In genomic region chr7:24507726-24508114, GRCm38 (mm10) we compare ENCODE assay signal across 7 mouse cellular contexts. TPM values are rescaled to one million over a fixed set of nuclear protein-coding genes. Genes with fewer than 3 reads are reported as not detected.
DNase-seq lines count a peak whose midpoint lies in the region; ATAC-seq and TF ChIP-seq lines count a peak whose summit lies in the region.

No protein-coding gene starts in this region.

- H3K4me3 ChIP-seq in forebrain, embryonic 12.5 days (replicated peaks) = peak overlapping the region; percentile 63
- H3K4me3 ChIP-seq in limb, embryonic 14.5 days (replicated peaks; ENCODE audit: low read length) = peak overlapping the region; percentile 83
- peak overlapping the region; percentile 98 for H3K4me3 ChIP-seq in small intestine, adult 2 months (ENCODE audit: low read depth, low read length)

- WGBS in forebrain, embryonic 12.5 days = 1% methylated on average over 20 of the region's 20 CpGs
- WGBS in limb, embryonic 14.5 days = under 1% methylated on average over 20 of the region's 20 CpGs
- WGBS in small intestine, adult 2 months = under 1% methylated on average over 20 of the region's 20 CpGs

- peak; percentile 17 for ATAC-seq in forebrain, embryonic 12.5 days (ENCODE audit: low FRiP score)
- ATAC-seq in limb, embryonic 14.5 days (ENCODE audit: low FRiP score, low read depth) = peak; percentile 7; the same call in 1 of the 2 replicates
- no peak for ATAC-seq in monocyte, adult 5-6 weeks (replicated peaks; ENCODE audit: insufficient number of reproducible peaks, low FRiP score, low TSS enrichment, poor library complexity, severe bottlenecking)

- TF ChIP-seq POLR2A in limb, embryonic 14.5 days (IDR thresholded peaks at IDR 0.05; ENCODE audit: borderline replicate concordance, extremely low read depth, insufficient read depth, insufficient read length) = no peak
- TF ChIP-seq POLR2A in small intestine, adult 2 months (IDR thresholded peaks at IDR 0.05; ENCODE audit: low read depth, low read length) = no peak

- H3K9me3 ChIP-seq in forebrain, embryonic 12.5 days = no peaks in the 10 kb centered on the region
- no peaks in the 10 kb centered on the region for H3K9me3 ChIP-seq in limb, embryonic 14.5 days (ENCODE audit: control insufficient read depth, low read length)

- peak; percentile 26 for DNase-seq in right cerebral cortex, postnatal 4 days
- DNase-seq in right cerebral cortex, adult 2 months (ENCODE audit: low spot score in 2 of 2) = no peak
- no peak for DNase-seq in limb, embryonic 14.5 days (ENCODE audit: low spot score)
- no peak for DNase-seq in right cerebral cortex, postnatal 25 days

- H3K9ac ChIP-seq in forebrain, embryonic 12.5 days = peak overlapping the region; percentile 91
- peak overlapping the region; percentile 96 for H3K9ac ChIP-seq in limb, embryonic 14.5 days (ENCODE audit: low read depth, low read length, severe bottlenecking)

- H3K27ac ChIP-seq in forebrain, embryonic 12.5 days = peak overlapping the region; percentile 100
- peak overlapping the region; percentile 99 for H3K27ac ChIP-seq in limb, embryonic 14.5 days (replicated peaks; ENCODE audit: low read depth, low read length)
- H3K27ac ChIP-seq in small intestine, adult 2 months (ENCODE audit: insufficient read depth, low read depth, low read length) = peak overlapping the region; percentile 46; the same call in 1 of the 2 replicates

- no peaks in the 10 kb centered on the region for H3K27me3 ChIP-seq in forebrain, embryonic 12.5 days
- H3K27me3 ChIP-seq in limb, embryonic 14.5 days (ENCODE audit: control insufficient read depth, insufficient read depth, low read length) = no peaks in the 10 kb centered on the region
- 0 out of 2 replicates have a peak, but pooled peaks cover 3% of the 10 kb centered on the region for H3K27me3 ChIP-seq in small intestine, adult 2 months (ENCODE audit: control insufficient read depth, insufficient read depth, low read length)

- H3K36me3 ChIP-seq in forebrain, embryonic 12.5 days (replicated peaks) = peaks cover 37% of the 10 kb centered on the region
- no peaks in the 10 kb centered on the region; the same call in 1 of the 2 replicates for H3K36me3 ChIP-seq in limb, embryonic 14.5 days (ENCODE audit: control insufficient read depth, insufficient read depth, low read length)
- no peaks in the 10 kb centered on the region for H3K36me3 ChIP-seq in small intestine, adult 2 months (ENCODE audit: control insufficient read depth, insufficient read depth, low read length)

- H3K4me1 ChIP-seq in forebrain, embryonic 12.5 days = peaks cover 42% of the 10 kb centered on the region
- peaks cover 15% of the 10 kb centered on the region for H3K4me1 ChIP-seq in limb, embryonic 14.5 days (ENCODE audit: control insufficient read depth, insufficient read depth, low read length)
- H3K4me1 ChIP-seq in small intestine, adult 2 months (ENCODE audit: control insufficient read depth, insufficient read depth, insufficient read length, low read length) = peaks cover 2% of the 10 kb centered on the region

- TF ChIP-seq CTCF in small intestine, adult 2 months (IDR thresholded peaks at IDR 0.05; ENCODE audit: extremely low read depth, insufficient read length, insufficient replicate concordance, low read depth, low read length) = no peak

- H3K4me2 ChIP-seq in forebrain, embryonic 12.5 days = peak overlapping the region; percentile 81
- H3K4me2 ChIP-seq in limb, embryonic 14.5 days (replicated peaks; ENCODE audit: low read depth, low read length, severe bottlenecking) = peak overlapping the region; percentile 76

RNA-seq across cellular contexts. Expression of gene Zfp428, which starts 0.9 kb away (rescaled TPM):
- 170 and 182 TPM in 2 replicates for polyA plus RNA-seq in forebrain, embryonic 12.5 days (2016; fragmentation: Nextera tagmentation; extraction: Ambion mirVana)
- polyA plus RNA-seq in limb, embryonic 14.5 days (2012; rRNA removed) = 67.8 and 77.5 TPM in 2 replicates
- polyA plus RNA-seq in limb, embryonic 14.5 days (2014; fragmentation: Nextera tagmentation; extraction: Ambion mirVana) = 29.6 and 33.3 TPM in 2 replicates
- polyA plus RNA-seq in small intestine, adult 2 months (2012; rRNA removed) = 6.4 and 15.7 TPM in 2 replicates
- 0.95 TPM in 1 of 3 replicates, not detected in the others for total RNA-seq in monocyte, adult 5-6 weeks (2017)

RNA-seq across cellular contexts. Expression of gene AC161166.1, which starts 4.5 kb away (rescaled TPM):
- polyA plus RNA-seq in forebrain, embryonic 12.5 days (2016; fragmentation: Nextera tagmentation; extraction: Ambion mirVana) = 1.6 and 1.7 TPM in 2 replicates
- not detected in 2 replicates for polyA plus RNA-seq in limb, embryonic 14.5 days (2012; rRNA removed)
- 0.19 TPM in 1 of 2 replicates, not detected in the other for polyA plus RNA-seq in limb, embryonic 14.5 days (2014; fragmentation: Nextera tagmentation; extraction: Ambion mirVana)
- not detected in 2 replicates for polyA plus RNA-seq in small intestine, adult 2 months (2012; rRNA removed)
- total RNA-seq in monocyte, adult 5-6 weeks (2017) = 1.1 TPM in 1 of 3 replicates, not detected in the others

RNA-seq across cellular contexts. Expression of gene Irgq, which starts 22.8 kb away (rescaled TPM):
- 24.7 and 25.2 TPM in 2 replicates for polyA plus RNA-seq in forebrain, embryonic 12.5 days (2016; fragmentation: Nextera tagmentation; extraction: Ambion mirVana)
- 16.3 and 21.9 TPM in 2 replicates for polyA plus RNA-seq in limb, embryonic 14.5 days (2012; rRNA removed)
- 10.7 TPM in 2 replicates for polyA plus RNA-seq in limb, embryonic 14.5 days (2014; fragmentation: Nextera tagmentation; extraction: Ambion mirVana)
- polyA plus RNA-seq in small intestine, adult 2 months (2012; rRNA removed) = 8.5 and 12.3 TPM in 2 replicates
- total RNA-seq in monocyte, adult 5-6 weeks (2017) = 2.5 to 6.9 TPM (median 2.9 TPM) in 3 replicates

RNA-seq across cellular contexts. Expression of gene Cadm4, which starts 25.9 kb away (rescaled TPM):
- 32.1 and 38.3 TPM in 2 replicates for polyA plus RNA-seq in forebrain, embryonic 12.5 days (2016; fragmentation: Nextera tagmentation; extraction: Ambion mirVana)
- polyA plus RNA-seq in limb, embryonic 14.5 days (2012; rRNA removed) = 19.5 and 21.1 TPM in 2 replicates
- 1.7 and 2.1 TPM in 2 replicates for polyA plus RNA-seq in limb, embryonic 14.5 days (2014; fragmentation: Nextera tagmentation; extraction: Ambion mirVana)
- 2.9 and 4.7 TPM in 2 replicates for polyA plus RNA-seq in small intestine, adult 2 months (2012; rRNA removed)
- total RNA-seq in monocyte, adult 5-6 weeks (2017) = not detected in 3 replicates

RNA-seq across cellular contexts. Expression of gene Pinlyp, which starts 38.2 kb away (rescaled TPM):
- not detected in 2 replicates for polyA plus RNA-seq in forebrain, embryonic 12.5 days (2016; fragmentation: Nextera tagmentation; extraction: Ambion mirVana)
- 0.35 and 0.51 TPM in 2 replicates for polyA plus RNA-seq in limb, embryonic 14.5 days (2012; rRNA removed)
- 1.7 and 2.0 TPM in 2 replicates for polyA plus RNA-seq in limb, embryonic 14.5 days (2014; fragmentation: Nextera tagmentation; extraction: Ambion mirVana)
- 0.13 TPM in 1 of 2 replicates, not detected in the other for polyA plus RNA-seq in small intestine, adult 2 months (2012; rRNA removed)
- not detected in 3 replicates for total RNA-seq in monocyte, adult 5-6 weeks (2017)

Comparison
In these comparisons a context has a peak if more than half of its experiments do, and no peak if none do; other contexts are left out.
1. H3K27ac ChIP-seq: peak in every context shown above with its lines; median percentile 100 in forebrain, embryonic 12.5 days; 99 in limb, embryonic 14.5 days; 46 in small intestine, adult 2 months.